Mouse (Mus musculus): ENCODE data around the gene Thap11. TPM values are rescaled to one million over a fixed set of nuclear protein-coding genes. Genes with fewer than 3 reads are reported as not detected.
"Not testable (repeated sequence)": the region's sequence is repeated elsewhere in the genome, so short reads cannot be mapped to it uniquely, and the experiment has no call there.

Thap11 gene
- total RNA-seq (2014; fragmentation: Nextera tagmentation) (24.4 and 27.1 TPM in 2 replicates), total RNA-seq (2017) (18.5 and 33.4 TPM in 2 replicates)

DNA sequence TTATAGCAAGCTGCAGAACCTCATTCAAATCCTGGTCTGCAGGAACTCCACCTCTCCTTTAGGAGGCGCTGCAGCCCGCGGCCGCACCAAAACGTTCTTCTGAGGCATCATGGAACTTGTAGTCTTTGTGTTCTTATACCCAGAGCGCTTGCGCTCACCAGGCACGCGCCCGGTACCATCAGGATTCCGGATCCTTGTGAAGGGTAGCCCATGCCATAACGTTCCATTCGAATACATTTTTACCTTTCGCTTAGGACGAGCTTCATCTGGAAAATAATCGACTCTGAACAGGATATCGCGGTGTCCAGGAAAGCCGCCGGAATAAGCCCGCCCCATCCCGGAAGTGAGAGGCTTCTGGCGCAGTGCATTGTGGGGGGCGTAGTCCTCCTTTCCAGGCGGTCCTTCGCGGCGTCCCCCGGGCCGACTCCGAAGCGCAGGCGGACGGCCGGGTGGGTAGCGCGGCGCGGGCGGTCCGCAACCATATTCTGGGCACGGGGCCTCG is at the start of gene Thap11:
Gene Thap11 (plus strand): TSS at position 418 of the 502 bp plus-strand sequence.
- peak; percentile 64 for ATAC-seq (replicated peaks; ENCODE audit: low FRiP score, low TSS enrichment, poor library complexity, severe bottlenecking)

- ATAC-seq (replicated peaks; ENCODE audit: low FRiP score, low TSS enrichment, poor library complexity, severe bottlenecking), result no peak
Observed at GRCm38 (mm10) chr8:105805346-105805745, 49.6 kb upstream of the Thap11 start.

GRCm38 (mm10) chr8:105805964-105806363 is 49.0 kb upstream of the Thap11 start:
- no peak for ATAC-seq (replicated peaks; ENCODE audit: low FRiP score, low TSS enrichment, poor library complexity, severe bottlenecking)

- no peak for ATAC-seq (replicated peaks; ENCODE audit: low FRiP score, low TSS enrichment, poor library complexity, severe bottlenecking)
Observed at GRCm38 (mm10) chr8:105807766-105808165, 47.2 kb upstream of the Thap11 start.

DNA sequence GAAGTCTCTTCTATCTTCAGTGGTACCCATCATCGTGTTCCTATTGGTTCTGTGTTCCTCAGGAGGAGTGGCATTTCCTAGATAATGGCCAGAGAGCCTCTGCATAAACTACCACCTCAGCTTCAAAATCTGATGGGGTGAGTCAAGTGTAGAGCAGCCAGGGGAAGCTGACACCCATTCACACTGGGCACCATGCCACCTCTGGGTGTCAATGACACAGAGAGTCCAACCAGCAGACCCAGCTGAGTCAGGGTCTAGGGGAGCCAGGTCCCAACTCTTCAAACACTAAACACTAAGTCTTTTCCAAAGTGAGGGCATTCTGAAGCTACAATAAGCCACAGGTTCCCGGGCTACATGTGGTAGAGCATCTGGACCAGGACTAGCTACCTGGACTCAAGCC is 46.5 kb upstream of the Thap11 start:
- ATAC-seq (replicated peaks; ENCODE audit: low FRiP score, low TSS enrichment, poor library complexity, severe bottlenecking), result peak; percentile 48

GRCm38 (mm10) chr8:105810245-105810786 is 44.6 kb upstream of the Thap11 start:
- ATAC-seq (replicated peaks; ENCODE audit: low FRiP score, low TSS enrichment, poor library complexity, severe bottlenecking), result no peak

- ATAC-seq (replicated peaks; ENCODE audit: low FRiP score, low TSS enrichment, poor library complexity, severe bottlenecking), result peak; percentile 56
Observed at GRCm38 (mm10) chr8:105811061-105811460, 43.9 kb upstream of the Thap11 start.

DNA sequence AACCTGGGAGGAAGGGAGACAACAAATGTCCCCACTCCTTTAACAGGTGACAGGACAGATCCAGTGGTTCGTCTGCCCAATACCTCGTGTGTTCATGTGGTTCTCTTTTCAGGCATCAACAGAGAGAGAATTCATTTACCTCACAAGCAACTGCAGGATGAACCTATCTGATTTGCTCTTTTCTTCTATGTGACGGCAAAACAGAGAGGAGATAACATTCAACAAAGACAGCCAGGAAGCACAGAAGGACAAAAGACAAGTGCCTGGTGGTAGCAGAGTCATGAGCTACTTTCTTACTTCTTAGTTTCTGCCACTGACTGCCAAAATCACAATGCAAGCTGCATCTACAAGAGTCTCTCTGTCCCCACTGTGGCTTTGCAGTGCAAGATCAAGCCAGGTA is 43.4 kb upstream of the Thap11 start:
- ATAC-seq (replicated peaks; ENCODE audit: low FRiP score, low TSS enrichment, poor library complexity, severe bottlenecking), result 0 out of 2 replicates have a peak, but pooled peaks have one; percentile 31

DNA sequence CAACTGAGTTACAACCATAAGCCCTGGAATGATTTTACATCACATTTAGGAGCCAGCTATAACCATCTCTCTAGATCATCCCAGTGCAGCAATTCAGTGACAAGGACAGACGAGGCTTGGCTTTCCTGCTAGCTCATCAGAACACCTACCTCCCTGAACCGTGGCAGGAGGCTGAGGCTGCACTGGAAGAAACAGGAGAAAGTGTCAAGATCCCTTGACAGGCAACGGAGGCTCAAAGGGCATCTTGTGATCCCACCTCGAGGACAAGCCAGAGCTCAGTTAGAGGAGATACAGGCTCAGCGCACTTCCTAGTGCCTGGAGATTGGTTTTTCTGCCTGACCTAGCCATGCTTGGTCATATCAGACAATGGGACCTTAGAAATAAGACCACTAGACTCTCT is 42.4 kb upstream of the Thap11 start:
- ATAC-seq (replicated peaks; ENCODE audit: low FRiP score, low TSS enrichment, poor library complexity, severe bottlenecking), result no peak

GRCm38 (mm10) chr8:105813241-105813640 is 41.7 kb upstream of the Thap11 start:
- ATAC-seq (replicated peaks; ENCODE audit: low FRiP score, low TSS enrichment, poor library complexity, severe bottlenecking), result no peak

- no peak for ATAC-seq (replicated peaks; ENCODE audit: low FRiP score, low TSS enrichment, poor library complexity, severe bottlenecking)
Observed at GRCm38 (mm10) chr8:105819659-105820058, 35.3 kb upstream of the Thap11 start.

GRCm38 (mm10) chr8:105820925-105821324 is 34.0 kb upstream of the Thap11 start:
- peak; percentile 94 for ATAC-seq (replicated peaks; ENCODE audit: low FRiP score, low TSS enrichment, poor library complexity, severe bottlenecking)

GRCm38 (mm10) chr8:105825506-105825905 is 29.4 kb upstream of the Thap11 start:
- ATAC-seq (replicated peaks; ENCODE audit: low FRiP score, low TSS enrichment, poor library complexity, severe bottlenecking), result no peak

DNA sequence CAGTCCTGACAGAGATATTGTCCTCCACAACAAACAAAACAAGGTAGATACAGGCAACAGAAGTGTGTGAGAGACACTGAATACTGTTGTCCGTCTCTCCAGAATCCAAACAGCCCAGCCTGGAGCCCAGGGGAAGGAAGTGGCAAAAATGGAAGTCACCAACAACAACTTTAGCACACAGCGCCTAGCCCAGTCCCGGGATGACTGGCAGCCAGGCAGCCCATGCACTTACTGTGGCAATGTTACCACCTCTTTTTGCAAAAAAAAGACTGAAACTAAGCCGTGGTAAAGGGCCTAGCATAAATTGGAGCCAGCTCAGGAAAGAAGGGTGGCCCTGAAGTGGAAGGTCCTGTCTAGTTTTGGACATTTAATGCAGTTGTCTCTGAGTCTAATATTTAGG is 28.6 kb upstream of the Thap11 start:
- ATAC-seq (replicated peaks; ENCODE audit: low FRiP score, low TSS enrichment, poor library complexity, severe bottlenecking), result no peak

DNA sequence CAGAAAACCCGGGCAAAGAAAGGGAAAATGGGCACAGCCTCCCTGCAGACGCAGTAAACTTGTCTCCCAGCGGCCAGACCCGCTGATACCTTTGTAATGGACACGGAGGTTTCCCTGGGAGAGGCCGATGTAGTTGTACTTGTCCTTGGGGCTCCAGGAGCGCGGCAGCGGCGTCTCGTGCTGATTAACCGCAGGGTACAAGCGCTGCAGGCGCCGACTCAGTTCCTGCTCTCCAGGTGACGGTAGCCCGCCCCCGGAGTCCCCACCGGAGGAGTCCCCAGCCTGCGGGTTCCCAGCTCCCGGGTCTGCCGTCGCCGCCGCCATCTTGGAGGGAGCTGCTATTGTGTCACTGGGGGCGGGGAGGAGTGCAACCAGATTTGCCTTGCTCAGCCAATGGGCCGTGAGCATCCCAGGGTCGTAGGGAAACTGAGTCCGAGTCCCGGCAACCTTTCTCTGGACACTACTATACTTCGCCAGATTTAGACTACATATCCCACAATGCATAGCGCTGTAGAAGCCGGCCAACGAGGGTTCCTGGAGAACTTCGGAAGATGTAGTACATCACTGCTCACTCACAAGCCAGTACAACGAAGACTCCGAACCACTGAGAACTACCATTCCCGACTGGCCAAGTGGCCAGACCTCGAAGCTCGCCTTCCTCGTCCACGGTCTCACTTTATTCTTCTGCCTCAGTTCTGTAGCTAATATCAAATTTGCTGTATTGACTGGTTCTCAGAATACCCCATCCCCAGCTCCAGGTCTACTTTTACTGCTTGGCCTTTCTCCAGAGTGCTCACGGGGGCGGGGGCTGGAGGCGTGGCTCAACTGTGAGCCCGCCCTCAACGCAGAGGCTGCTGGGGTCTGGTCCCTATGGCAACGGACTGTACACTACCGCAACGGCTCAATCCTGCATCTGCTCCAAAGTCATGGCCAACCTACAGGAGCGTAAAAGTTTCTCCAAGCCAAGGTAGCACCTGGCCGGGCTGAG is 27.8 kb upstream of the Thap11 start, which contains the start of the genes Ranbp10 and Tsnaxip1:
Gene Ranbp10 (minus strand): TSS at position 490 of the 988 bp plus-strand sequence.
Gene Tsnaxip1 (plus strand): TSS at position 871 of the 988 bp plus-strand sequence.
- peak; percentile 92 for ATAC-seq (replicated peaks; ENCODE audit: low FRiP score, low TSS enrichment, poor library complexity, severe bottlenecking)

DNA sequence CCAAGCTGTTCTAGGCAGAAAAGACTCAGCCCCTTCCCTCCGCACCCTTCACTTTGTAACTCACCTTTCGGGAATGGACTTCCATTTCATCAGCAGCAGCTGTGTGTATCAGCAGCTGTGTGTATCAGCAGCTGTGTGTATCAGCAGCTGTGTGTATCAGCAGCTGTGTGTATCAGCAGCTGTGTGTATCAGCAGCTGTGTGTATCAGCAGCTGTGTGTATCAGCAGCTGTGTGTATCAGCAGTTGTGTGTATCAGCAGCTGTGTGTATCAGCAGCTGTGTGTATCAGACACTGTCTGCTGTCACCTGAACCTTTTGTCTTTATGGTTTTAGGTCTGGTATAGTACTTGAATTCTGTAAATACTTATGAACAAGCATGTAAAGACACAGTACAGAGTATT is 21.2 kb upstream of the Thap11 start:
- not testable (repeated sequence) for ATAC-seq (replicated peaks; ENCODE audit: low FRiP score, low TSS enrichment, poor library complexity, severe bottlenecking)

DNA sequence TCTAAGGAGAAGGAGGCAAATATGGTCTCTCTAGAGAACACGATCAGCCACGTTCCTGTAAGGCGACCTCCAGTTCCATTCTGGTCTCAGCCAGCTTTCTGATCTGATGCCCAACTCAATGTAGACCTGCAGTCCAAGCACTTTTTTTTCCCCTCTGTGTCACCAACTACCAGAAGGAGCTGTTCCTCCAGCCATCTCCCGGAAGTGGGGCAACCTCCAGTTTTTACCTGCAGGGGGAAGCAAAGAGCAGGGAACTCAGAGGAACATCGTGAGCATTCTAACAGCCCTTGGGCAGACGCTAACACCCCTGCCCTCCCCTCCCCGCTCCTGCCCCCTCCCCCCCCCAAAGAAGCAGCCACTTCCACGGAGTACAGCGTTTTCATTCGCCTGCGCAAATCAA is 19.6 kb upstream of the Thap11 start:
- peak; percentile 83 for ATAC-seq (replicated peaks; ENCODE audit: low FRiP score, low TSS enrichment, poor library complexity, severe bottlenecking)

DNA sequence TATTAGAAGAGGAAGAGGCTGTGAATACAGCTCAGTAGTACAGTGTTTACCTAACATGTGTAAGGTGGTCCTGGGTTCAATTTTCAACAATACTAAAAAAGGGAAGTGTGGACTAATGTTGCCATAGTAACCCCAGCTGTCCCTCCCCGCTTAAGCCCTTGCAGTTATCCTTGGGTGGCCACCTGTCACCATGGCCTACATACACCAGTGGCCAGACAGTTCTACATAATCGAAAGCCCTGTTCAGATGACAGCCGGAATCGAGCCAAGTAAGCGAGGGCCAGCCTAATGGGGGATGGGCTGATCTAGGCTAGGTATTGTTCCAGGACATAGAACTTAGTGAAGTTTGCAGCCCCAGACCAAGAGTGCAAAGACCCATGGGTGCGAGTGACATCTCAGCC is 17.9 kb upstream of the Thap11 start:
- no peak for ATAC-seq (replicated peaks; ENCODE audit: low FRiP score, low TSS enrichment, poor library complexity, severe bottlenecking)

DNA sequence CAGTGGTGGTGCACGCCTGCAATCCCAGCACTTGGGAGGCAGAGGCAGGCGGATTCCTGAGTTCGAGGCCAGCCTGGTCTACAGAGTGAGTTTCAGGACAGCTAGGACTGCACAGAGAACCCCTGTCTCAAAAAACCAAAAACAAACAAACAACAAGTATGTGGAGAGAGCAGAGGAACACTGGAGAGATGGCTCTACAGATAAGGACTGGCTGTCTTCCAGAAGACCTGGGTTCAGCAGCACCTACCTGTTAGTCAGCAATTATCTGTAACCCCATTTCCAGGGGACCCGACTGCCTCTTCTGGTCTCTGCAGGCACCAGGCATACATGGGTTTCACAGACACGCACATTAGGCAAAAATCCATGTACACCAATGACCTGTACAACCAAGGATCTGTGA is 15.7 kb upstream of the Thap11 start:
- ATAC-seq (replicated peaks; ENCODE audit: low FRiP score, low TSS enrichment, poor library complexity, severe bottlenecking), result no peak

- ATAC-seq (replicated peaks; ENCODE audit: low FRiP score, low TSS enrichment, poor library complexity, severe bottlenecking), result 0 out of 2 replicates have a peak, but pooled peaks have one; percentile 17
Observed at GRCm38 (mm10) chr8:105846678-105847077, 8.3 kb upstream of the Thap11 start.
